Mouse (Mus musculus) spleen, postnatal 36 days (tissue): ENCODE measurements around the gene Ube3b.
A peak's percentile ranks its signal among the peaks of the same experiment; 100 is the strongest.

ENCODE experiments used
- DNase-seq, 2 experiments: peaks; one replicate each; pipeline ENCODE4 v3.0.0; 2022; ENCODE audit warnings: low spot score in 2 of 2, mixed read lengths in 1 of 2

Gene Ube3b

GRCm38 (mm10) chr5:114423961-114424360 lies 43.6 kb downstream of the Ube3b start:
- DNase-seq: no peak

GRCm38 (mm10) chr5:114426732-114427131 lies 46.3 kb downstream of the Ube3b start:
- no peak for DNase-seq

- DNase-seq: no peak
Observed at GRCm38 (mm10) chr5:114428621-114429020, 48.2 kb downstream of the Ube3b start.

GRCm38 (mm10) chr5:114429781-114430180 lies 49.4 kb downstream of the Ube3b start:
- DNase-seq: no peak

GRCm38 (mm10) chr5:114434359-114434758 lies 54.0 kb downstream of the Ube3b start:
- no peak for DNase-seq

GRCm38 (mm10) chr5:114435588-114435987 lies 55.2 kb downstream of the Ube3b start:
- DNase-seq: no peak

GRCm38 (mm10) chr5:114443566-114444367 lies 63.4 kb downstream of the Ube3b start, which contains the start of the genes Mmab and Mvk:
Gene Mmab, minus strand, starts transcription at chr5:114444060.
Gene Mvk, plus strand, starts transcription at chr5:114444269.
- peak; percentile 96 to 97 for DNase-seq

GRCm38 (mm10) chr5:114444368-114444692 lies 63.9 kb downstream of the Ube3b start:
- no peak for DNase-seq

- DNase-seq: no peak
Observed at GRCm38 (mm10) chr5:114449011-114449410, 68.6 kb downstream of the Ube3b start.

GRCm38 (mm10) chr5:114456287-114456686 lies 75.9 kb downstream of the Ube3b start:
- no peak for DNase-seq

GRCm38 (mm10) chr5:114456995-114457605 lies 76.7 kb downstream of the Ube3b start:
- DNase-seq: no peak

GRCm38 (mm10) chr5:114461238-114461637 lies 80.8 kb downstream of the Ube3b start:
- peak; percentile 69 to 73 for DNase-seq

- no peak for DNase-seq
Observed at GRCm38 (mm10) chr5:114462067-114463040, 81.9 kb downstream of the Ube3b start.

GRCm38 (mm10) chr5:114464561-114464960 lies 84.2 kb downstream of the Ube3b start:
- no peak for DNase-seq

GRCm38 (mm10) chr5:114465641-114466040 lies 85.2 kb downstream of the Ube3b start:
- no peak for DNase-seq

- no peak for DNase-seq
Observed at GRCm38 (mm10) chr5:114467019-114467418, 86.6 kb downstream of the Ube3b start.

- peak in 1 of 2 experiments; percentile 10 for DNase-seq
Observed at GRCm38 (mm10) chr5:114467430-114467829, 87.0 kb downstream of the Ube3b start.

GRCm38 (mm10) chr5:114468007-114468406 lies 87.6 kb downstream of the Ube3b start:
- DNase-seq: no peak

- DNase-seq: no peak
Observed at GRCm38 (mm10) chr5:114470359-114470758, 90.0 kb downstream of the Ube3b start.
